Mouse (Mus musculus) myocyte (in vitro differentiated cells): ENCODE results near the gene Mgst2.

Experiments
- MAX ChIP-seq: IDR thresholded peaks from one replicate; pipeline ENCODE4 v1.6.1; 2011; ENCODE audit warnings: low read depth, mild to moderate bottlenecking, control low read depth
- MYOD1 ChIP-seq, 3 experiments: IDR thresholded peaks; one replicate each; pipeline ENCODE4 v1.6.1; 2011; ENCODE audit warnings: control low read depth in 2 of 3, low read depth in 2 of 3, mild to moderate bottlenecking in 2 of 3, moderate library complexity in 1 of 3; ENCODE audit not compliant: insufficient read length in 2 of 3, control insufficient read depth in 1 of 3
- POLR2A ChIP-seq: IDR thresholded peaks from one replicate; pipeline ENCODE4 v1.6.1; 2011; ENCODE audit warnings: low read depth, mild to moderate bottlenecking, control low read depth, moderate library complexity; ENCODE audit not compliant: insufficient read length
- TCF12 ChIP-seq: IDR thresholded peaks from one replicate; pipeline ENCODE4 v1.6.1; 2011; ENCODE audit warnings: mild to moderate bottlenecking, control low read depth; ENCODE audit not compliant: poor library complexity, insufficient read depth, severe bottlenecking
- USF1 ChIP-seq: IDR thresholded peaks from one replicate; pipeline ENCODE4 v1.6.1; 2011; ENCODE audit warnings: low read depth, mild to moderate bottlenecking, control low read depth, moderate library complexity

- TF ChIP-seq POLR2A (no peak), USF1 (no peak), MYOD1 (IDR thresholded peaks at IDR 0.05; ENCODE audit: control insufficient read depth in 1 of 3, insufficient read length in 2 of 3, low read depth in 2 of 3) (no peak), TCF12 (no peak), MAX (no peak)
These were observed 23.5 kb upstream of the Mgst2 start for GRCm38 (mm10) chr3:51636700-51637099.
